Mouse (Mus musculus) lung, adult 2 months (tissue): ENCODE results near the gene Oas2. TPM values are rescaled to one million over a fixed set of nuclear protein-coding genes. Genes with fewer than 3 reads are reported as not detected.

Experiments
- DNase-seq: peaks from one replicate; pipeline ENCODE4 v3.0.0; 2022
- H3K4me1 ChIP-seq: fragments of 200-500 bp; 2 replicates; pipeline ENCODE4 v1.6.1; 2011; ENCODE audit warnings: low read length; ENCODE audit not compliant: control insufficient read depth, insufficient read depth
- H3K4me3 ChIP-seq: fragments of 200-500 bp; replicated peaks from 2 replicates; pipeline ENCODE3; 2011; ENCODE audit warnings: low read depth, mild to moderate bottlenecking, control low read depth, low read length; ENCODE audit errors: extremely low read depth
- CTCF ChIP-seq: fragments of 200-500 bp; IDR thresholded peaks from 2 replicates; pipeline ENCODE4 v1.5.1; 2011; ENCODE audit warnings: mild to moderate bottlenecking, low read length, control low read depth; ENCODE audit not compliant: insufficient read depth
- POLR2A ChIP-seq: fragments of 200-500 bp; IDR thresholded peaks from 2 replicates; pipeline ENCODE4 v1.6.1; 2011; ENCODE audit warnings: low read depth, mild to moderate bottlenecking, control low read depth, low read length, borderline replicate concordance; ENCODE audit errors: extremely low read depth
- WGBS: fragments of 180-500 bp; shearing (Covaris S2); methylation state at CpG from one replicate; pipeline ENCODE4 v1.1.7; 2018; 5-methylcytosine and 5-hydroxymethylcytosine counted together
- polyA plus RNA-seq: library from polyadenylated mRNA; depleted of rRNA; stranded (reverse); fragments of >200 nt; gene quantifications from 2 replicates; pipeline ENCODE4 v1.2.3, GENCODE M21; 2012; rRNA removed

Oas2 gene
- polyA plus RNA-seq, 1 experiment, result 4.5 TPM

DNA sequence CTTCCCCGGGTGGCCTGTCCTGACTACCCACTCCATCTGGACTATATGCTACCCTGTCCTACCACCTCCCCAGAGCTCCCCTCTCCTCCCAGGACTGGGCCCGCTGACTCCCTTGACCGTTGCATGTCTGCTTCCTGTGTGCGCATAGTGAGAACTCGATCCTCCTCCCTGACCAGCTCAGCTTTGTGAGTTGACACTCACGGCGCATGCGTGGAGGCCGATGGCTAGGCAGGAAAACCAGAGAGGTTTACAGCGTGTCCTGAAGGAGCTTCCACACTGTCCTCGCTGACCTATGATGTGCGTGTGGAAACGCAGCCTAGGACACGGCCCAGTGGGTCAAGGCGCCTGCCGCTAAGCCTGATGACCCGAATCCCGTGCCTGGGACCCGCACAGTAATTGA is 57.6 kb downstream of the Oas2 start:
- DNase-seq, result no peak
- TF ChIP-seq POLR2A, result no peak
- TF ChIP-seq CTCF, result no peak
- WGBS, result 68% methylated on average over 19 of the region's 19 CpGs
- no peaks in the 10 kb centered on the region for H3K4me1 ChIP-seq
- H3K4me3 ChIP-seq, result no peak overlapping the region

DNA sequence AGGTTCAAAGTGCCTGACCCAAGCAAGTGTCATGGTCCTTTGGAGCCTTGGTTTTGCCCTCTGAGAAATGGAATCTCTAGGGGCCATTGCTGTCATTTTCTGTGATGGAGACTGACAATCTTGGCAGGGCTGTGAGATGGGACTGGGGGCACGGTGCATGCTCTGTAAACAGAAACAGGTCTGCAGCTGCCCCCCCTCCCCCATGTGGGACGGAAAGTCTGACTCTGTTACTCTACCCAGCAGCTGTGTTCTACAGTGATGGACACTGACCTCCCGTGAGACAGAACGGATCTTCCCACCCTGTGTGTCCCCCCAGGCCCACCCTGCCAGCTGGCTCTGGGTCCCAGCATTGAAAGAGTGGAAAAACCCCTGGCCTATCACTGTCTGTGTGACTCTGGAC is 59.2 kb downstream of the Oas2 start:
- Histone ChIP-seq H3K4me3 (no peak overlapping the region), H3K4me1 (no peaks in the 10 kb centered on the region)
- DNase-seq, result no peak
- whole genome bisulfite sequencing, result 46% methylated on average over 4 of the region's 4 CpGs
- TF ChIP-seq POLR2A (no peak), CTCF (no peak)

DNA sequence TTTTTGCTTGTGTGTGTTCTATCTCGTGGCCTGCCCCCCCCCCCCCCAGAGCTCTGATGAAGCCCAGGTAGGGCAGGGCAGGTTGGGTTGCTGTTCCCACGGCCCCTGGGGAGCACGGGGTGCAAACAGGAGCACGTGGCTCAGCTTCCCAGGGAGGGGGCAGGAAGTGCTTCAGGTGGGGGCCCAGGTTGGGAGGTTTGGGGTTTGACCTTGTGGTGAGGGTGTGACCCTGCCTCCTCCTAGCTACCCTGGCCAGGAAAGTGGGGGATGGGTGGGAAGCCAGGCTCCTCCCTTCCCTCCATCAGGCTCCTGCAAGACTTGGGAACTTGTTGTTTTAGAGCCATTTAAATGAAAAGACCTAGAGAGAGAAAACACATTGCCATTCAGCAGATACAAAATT is 61.2 kb downstream of the Oas2 start:
- WGBS, result 31% methylated on average over 4 of the region's 4 CpGs
- H3K4me3 ChIP-seq, result no peak overlapping the region
- no peaks in the 10 kb centered on the region for H3K4me1 ChIP-seq
- no peak for DNase-seq
- no peak for TF ChIP-seq POLR2A
- no peak for TF ChIP-seq CTCF

- WGBS, result 74% methylated on average over 5 of the region's 5 CpGs
- no peak for DNase-seq
- TF ChIP-seq CTCF, result no peak
- TF ChIP-seq POLR2A, result no peak
- H3K4me3 ChIP-seq, result no peak overlapping the region
- H3K4me1 ChIP-seq, result no peaks in the 10 kb centered on the region
These were observed 61.8 kb downstream of the Oas2 start for GRCm38 (mm10) chr5:120687897-120688296.

DNA sequence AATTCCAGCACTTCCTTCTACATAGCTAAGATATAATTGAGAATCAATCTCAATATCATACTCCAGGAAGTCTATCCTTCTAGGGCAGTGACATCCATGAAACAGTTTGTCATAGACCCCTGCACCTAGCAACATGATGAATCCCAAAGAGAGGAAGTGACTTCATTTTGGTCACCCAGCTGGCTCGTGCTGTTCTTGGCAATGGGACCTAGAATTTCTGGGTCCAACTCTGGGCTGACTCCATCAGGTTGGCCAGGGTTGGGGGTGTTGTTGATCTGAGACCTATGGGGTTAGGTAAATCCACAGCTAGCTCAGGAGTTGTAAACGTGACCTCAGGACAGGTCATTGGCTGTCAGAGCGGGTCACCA is 62.2 kb downstream of the Oas2 start:
- TF ChIP-seq CTCF, result no peak
- TF ChIP-seq POLR2A, result no peak
- no peak for DNase-seq
- H3K4me3 ChIP-seq, result no peak overlapping the region
- 61% methylated on average over 3 of the region's 3 CpGs for WGBS
- no peaks in the 10 kb centered on the region for H3K4me1 ChIP-seq

DNA sequence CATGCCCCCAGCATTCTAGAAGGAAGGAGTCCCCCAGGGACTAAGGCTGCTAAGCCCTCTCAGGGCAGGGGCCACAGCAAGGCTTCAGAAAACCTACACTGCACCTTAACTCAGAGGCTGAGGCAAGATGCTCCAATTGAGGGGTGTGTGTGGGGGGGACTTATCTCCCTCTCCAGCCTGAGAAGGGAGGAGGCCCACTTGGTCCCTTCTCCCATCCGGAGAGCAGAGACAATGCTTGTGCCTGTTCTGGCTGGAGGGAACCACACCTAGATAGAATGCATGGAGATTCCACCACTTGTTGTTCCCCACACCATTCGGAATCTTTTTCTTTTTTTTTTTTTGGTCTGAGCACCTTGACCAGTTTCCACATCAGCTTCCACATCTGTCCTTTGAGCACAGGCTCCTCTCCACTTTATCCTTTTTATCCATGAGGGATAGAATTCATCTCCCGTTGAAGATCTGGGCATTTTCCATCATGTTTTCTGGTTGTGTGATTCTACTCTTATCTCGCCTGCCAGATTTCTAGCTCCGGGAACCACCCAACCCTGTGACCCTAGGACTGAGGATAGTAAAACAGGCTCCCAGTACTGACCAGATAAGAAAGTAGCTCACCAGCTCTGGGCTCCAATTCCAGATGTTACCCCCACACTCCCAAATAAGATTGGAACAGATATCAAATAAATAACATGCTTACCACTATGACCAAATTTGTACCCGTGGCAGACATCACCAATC is 62.7 kb downstream of the Oas2 start:
- TF ChIP-seq POLR2A (no peak), CTCF (no peak)
- WGBS, result 62% methylated on average over 6 of the region's 6 CpGs
- H3K4me3 ChIP-seq, result no peak overlapping the region
- DNase-seq, result no peak
- no peaks in the 10 kb centered on the region for H3K4me1 ChIP-seq

- no peak for TF ChIP-seq CTCF
- WGBS, result 63% methylated on average over 8 of the region's 8 CpGs
- Histone ChIP-seq H3K4me3 (no peak overlapping the region), H3K4me1 (no peaks in the 10 kb centered on the region)
- no peak for DNase-seq
These were observed 64.0 kb downstream of the Oas2 start for GRCm38 (mm10) chr5:120685678-120686077.

GRCm38 (mm10) chr5:120682982-120683771 is 66.5 kb downstream of the Oas2 start:
- WGBS, result 14% methylated on average over 24 of the region's 24 CpGs
- DNase-seq, result no peak
- no peak for TF ChIP-seq CTCF
- TF ChIP-seq POLR2A, result no peak
- Histone ChIP-seq H3K4me1 (no peaks in the 10 kb centered on the region), H3K4me3 (no peak overlapping the region)

GRCm38 (mm10) chr5:120680918-120681317 is 68.7 kb downstream of the Oas2 start:
- DNase-seq, result no peak
- H3K4me3 ChIP-seq, result no peak overlapping the region
- no peak for TF ChIP-seq CTCF
- TF ChIP-seq POLR2A, result no peak
- H3K4me1 ChIP-seq, result no peaks in the 10 kb centered on the region
- 85% methylated on average over 18 of the region's 18 CpGs for WGBS

Other genes with a start within 250 kb of the Oas2 start
- gene Plbd2, start 246.2 kb downstream of the Oas2 start, polyA plus RNA-seq, result 40.0 and 42.7 TPM in 2 replicates
- 37.0 and 40.0 TPM in 2 replicates for gene Slc8b1, start 238.7 kb downstream of the Oas2 start, polyA plus RNA-seq
- gene Tpcn1, start 161.2 kb downstream of the Oas2 start, polyA plus RNA-seq, result 75.8 and 89.2 TPM in 2 replicates
- 2.0 and 2.4 TPM in 2 replicates for gene Iqcd, start 160.8 kb downstream of the Oas2 start, polyA plus RNA-seq
- 15.7 and 15.8 TPM in 2 replicates for gene Rita1, start 137.3 kb downstream of the Oas2 start, polyA plus RNA-seq
- gene Ddx54, start 137.1 kb downstream of the Oas2 start, polyA plus RNA-seq, result 37.2 and 39.2 TPM in 2 replicates
- gene Cfap73, start 115.6 kb downstream of the Oas2 start, polyA plus RNA-seq, result 1.6 TPM in 2 replicates
- gene Rasal1, start 101.0 kb downstream of the Oas2 start, polyA plus RNA-seq, result 0.80 and 1.6 TPM in 2 replicates
- gene Dtx1, start 37.9 kb downstream of the Oas2 start, polyA plus RNA-seq, result 6.1 and 7.8 TPM in 2 replicates
- gene Oas3, start 27.8 kb upstream of the Oas2 start, polyA plus RNA-seq, result 1.6 and 1.7 TPM in 2 replicates
- 0.06 TPM in 1 of 2 replicates, not detected in the other for gene Oas1e, start 45.7 kb upstream of the Oas2 start, polyA plus RNA-seq
- gene Oas1c, start 62.7 kb upstream of the Oas2 start, polyA plus RNA-seq, result 2.7 and 4.6 TPM in 2 replicates
- not detected in 2 replicates for gene Oas1f, start 97.5 kb upstream of the Oas2 start, polyA plus RNA-seq
- gene Oas1h, start 111.6 kb upstream of the Oas2 start, polyA plus RNA-seq, result not detected in 2 replicates
- gene Oas1g, start 137.8 kb upstream of the Oas2 start, polyA plus RNA-seq, result 1.4 and 1.6 TPM in 2 replicates
- gene Oas1a, start 157.7 kb upstream of the Oas2 start, polyA plus RNA-seq, result 6.0 and 7.2 TPM in 2 replicates
- 0.05 TPM in 1 of 2 replicates, not detected in the other for gene Oas1d, start 164.7 kb upstream of the Oas2 start, polyA plus RNA-seq